Mouse (Mus musculus): ENCODE data around the gene Gm11042. TPM values are rescaled to one million over a fixed set of nuclear protein-coding genes. Genes with fewer than 3 reads are reported as not detected.

The Gm11042 gene
- polyA plus RNA-seq, 1 experiment from 2014 or later = not detected

DNA sequence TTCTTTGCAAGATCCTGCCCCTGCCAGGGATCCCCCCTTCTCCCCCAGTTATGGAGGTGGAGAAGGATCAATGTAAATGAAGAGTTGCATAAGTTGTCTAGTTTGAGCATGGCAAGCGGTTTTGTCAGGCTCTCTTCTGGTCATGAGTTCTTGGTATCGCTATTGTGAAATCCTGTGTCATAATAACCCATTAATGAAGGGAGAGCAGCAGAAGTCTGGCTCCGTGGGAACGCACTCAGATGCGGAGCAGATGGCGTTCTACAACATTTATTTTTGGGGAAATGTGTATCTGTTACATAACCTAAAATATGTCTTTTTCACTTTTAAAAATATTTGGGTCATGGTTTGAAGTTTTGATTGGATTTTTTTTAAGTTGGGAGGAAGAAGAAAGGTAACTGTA lies 14.6 kb downstream of the Gm11042 start:
- no peak for ATAC-seq
- H3K4me3 ChIP-seq (replicated peaks; ENCODE audit: low read length) = no peak overlapping the region
- no peaks in the 10 kb centered on the region for H3K9me3 ChIP-seq (ENCODE audit: control insufficient read depth, low read length)
- peaks cover 12% of the 10 kb centered on the region for H3K4me1 ChIP-seq (replicated peaks; ENCODE audit: control insufficient read depth, insufficient read depth, low read length)
- no peak overlapping the region for H3K27ac ChIP-seq (ENCODE audit: low read length)
- H3K36me3 ChIP-seq (ENCODE audit: control insufficient read depth, insufficient read depth) = no peaks in the 10 kb centered on the region
- H3K27me3 ChIP-seq (replicated peaks; ENCODE audit: control insufficient read depth, insufficient read depth, low read length) = no peaks in the 10 kb centered on the region
- no peak overlapping the region for H3K9ac ChIP-seq (replicated peaks; ENCODE audit: low read depth, low read length)
- 71% methylated on average over 6 of the region's 6 CpGs for WGBS
- H3K4me2 ChIP-seq (ENCODE audit: low read length) = no peak overlapping the region

DNA sequence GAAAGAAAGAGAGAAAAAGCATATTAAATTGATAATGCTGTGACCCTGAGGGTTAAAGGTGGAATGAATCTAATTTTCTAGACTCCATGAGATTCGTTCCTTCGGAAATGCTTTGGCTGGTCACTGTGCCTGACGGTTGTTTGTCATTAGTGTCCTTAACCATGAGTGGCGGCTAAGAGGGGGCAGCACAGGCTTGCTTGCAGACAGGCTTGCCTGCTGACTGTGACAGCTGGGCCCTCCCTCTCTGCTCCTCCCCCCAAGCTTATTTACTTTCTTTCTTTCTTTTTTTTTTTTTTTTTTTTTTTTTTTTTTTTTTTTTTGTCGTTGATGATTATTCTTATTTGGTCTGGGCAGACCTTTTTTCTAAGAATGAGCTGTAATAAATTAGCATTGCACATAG lies 19.8 kb downstream of the Gm11042 start:
- WGBS = 48% methylated on average over 5 of the region's 5 CpGs
- Histone ChIP-seq H3K4me2 (ENCODE audit: low read length) (no peak overlapping the region), H3K27me3 (replicated peaks; ENCODE audit: control insufficient read depth, insufficient read depth, low read length) (no peaks in the 10 kb centered on the region), H3K9ac (replicated peaks; ENCODE audit: low read depth, low read length) (no peak overlapping the region), H3K4me3 (replicated peaks; ENCODE audit: low read length) (no peak overlapping the region), H3K27ac (ENCODE audit: low read length) (no peak overlapping the region), H3K4me1 (replicated peaks; ENCODE audit: control insufficient read depth, insufficient read depth, low read length) (no peaks in the 10 kb centered on the region), H3K9me3 (ENCODE audit: control insufficient read depth, low read length) (no peaks in the 10 kb centered on the region), H3K36me3 (ENCODE audit: control insufficient read depth, insufficient read depth) (no peaks in the 10 kb centered on the region)
- ATAC-seq = no peak

DNA sequence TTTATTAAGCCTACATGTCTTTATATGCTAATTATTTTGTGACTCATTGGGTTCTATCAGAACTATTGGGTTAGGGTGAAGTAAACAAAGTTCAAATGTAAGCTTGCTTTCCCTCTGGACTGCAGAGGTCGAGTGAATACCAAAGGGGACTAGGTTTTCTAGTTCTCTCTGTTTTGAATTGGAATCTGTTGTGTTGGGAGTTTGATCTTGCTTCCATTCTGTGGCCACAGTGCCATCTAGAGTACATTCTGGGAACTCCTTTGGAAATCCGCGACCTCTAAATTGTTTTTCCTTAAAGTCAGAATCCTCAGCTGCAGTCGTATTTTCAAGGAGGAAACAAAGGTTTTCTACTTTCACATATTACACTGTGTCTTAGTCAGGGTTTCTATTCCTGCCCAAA lies 22.6 kb downstream of the Gm11042 start:
- WGBS = 3% methylated on average over 4 of the region's 4 CpGs

GRCm38 (mm10) chr12:74290983-74291382 lies 25.2 kb downstream of the Gm11042 start:
- H3K4me3 ChIP-seq (replicated peaks; ENCODE audit: low read length) = no peak overlapping the region
- H3K4me2 ChIP-seq (ENCODE audit: low read length) = no peak overlapping the region
- H3K4me1 ChIP-seq (replicated peaks; ENCODE audit: control insufficient read depth, insufficient read depth, low read length) = 0 out of 2 replicates have a peak, but pooled peaks cover 3% of the 10 kb centered on the region
- H3K9me3 ChIP-seq (ENCODE audit: control insufficient read depth, low read length) = no peaks in the 10 kb centered on the region
- 79% methylated on average over 4 of the region's 4 CpGs for whole genome bisulfite sequencing
- no peak overlapping the region for H3K27ac ChIP-seq (ENCODE audit: low read length)
- no peak overlapping the region for H3K9ac ChIP-seq (replicated peaks; ENCODE audit: low read depth, low read length)
- H3K27me3 ChIP-seq (replicated peaks; ENCODE audit: control insufficient read depth, insufficient read depth, low read length) = no peaks in the 10 kb centered on the region
- no peaks in the 10 kb centered on the region for H3K36me3 ChIP-seq (ENCODE audit: control insufficient read depth, insufficient read depth)
- ATAC-seq = no peak

More for the DNA sequence above, 22.6 kb downstream of the Gm11042 start:
- Histone ChIP-seq H3K9ac (replicated peaks; ENCODE audit: low read depth, low read length) (no peak overlapping the region), H3K4me1 (replicated peaks; ENCODE audit: control insufficient read depth, insufficient read depth, low read length) (0 out of 2 replicates have a peak, but pooled peaks cover 3% of the 10 kb centered on the region), H3K9me3 (ENCODE audit: control insufficient read depth, low read length) (no peaks in the 10 kb centered on the region), H3K36me3 (ENCODE audit: control insufficient read depth, insufficient read depth) (no peaks in the 10 kb centered on the region), H3K27me3 (replicated peaks; ENCODE audit: control insufficient read depth, insufficient read depth, low read length) (no peaks in the 10 kb centered on the region), H3K4me2 (ENCODE audit: low read length) (no peak overlapping the region), H3K27ac (ENCODE audit: low read length) (no peak overlapping the region), H3K4me3 (replicated peaks; ENCODE audit: low read length) (no peak overlapping the region)
- peak; percentile 50 for ATAC-seq

DNA sequence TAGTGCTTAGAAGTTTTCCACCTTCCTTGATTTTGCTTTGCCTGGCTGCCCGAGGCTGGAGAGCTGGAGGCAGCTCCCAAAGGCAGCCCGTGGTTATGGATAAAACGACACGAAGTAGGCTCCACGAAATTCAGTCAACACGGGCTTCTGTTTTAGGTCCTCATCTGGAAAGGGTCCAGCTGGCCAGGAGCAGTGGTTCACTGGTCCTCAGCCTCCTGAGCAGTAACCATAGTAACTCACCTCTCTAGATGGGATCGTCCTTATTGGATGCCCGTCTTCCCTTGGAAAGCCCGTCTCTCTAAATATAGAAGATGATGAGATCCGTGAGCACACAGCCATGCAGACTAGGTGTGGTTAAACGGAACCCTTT lies 31.5 kb downstream of the Gm11042 start:
- Histone ChIP-seq H3K4me1 (replicated peaks; ENCODE audit: control insufficient read depth, insufficient read depth, low read length) (peaks cover 16% of the 10 kb centered on the region), H3K4me3 (replicated peaks; ENCODE audit: low read length) (peak overlapping the region; percentile 63), H3K9ac (replicated peaks; ENCODE audit: low read depth, low read length) (peak overlapping the region; percentile 63), H3K27ac (ENCODE audit: low read length) (no peak overlapping the region; the same call in 1 of the 2 replicates), H3K36me3 (ENCODE audit: control insufficient read depth, insufficient read depth) (no peaks in the 10 kb centered on the region), H3K4me2 (ENCODE audit: low read length) (peak overlapping the region; percentile 95), H3K27me3 (replicated peaks; ENCODE audit: control insufficient read depth, insufficient read depth, low read length) (no peaks in the 10 kb centered on the region), H3K9me3 (ENCODE audit: control insufficient read depth, low read length) (no peaks in the 10 kb centered on the region)
- peak; percentile 9; the same call in 1 of the 2 replicates for ATAC-seq
- 1% methylated on average over 11 of the region's 11 CpGs for WGBS

DNA sequence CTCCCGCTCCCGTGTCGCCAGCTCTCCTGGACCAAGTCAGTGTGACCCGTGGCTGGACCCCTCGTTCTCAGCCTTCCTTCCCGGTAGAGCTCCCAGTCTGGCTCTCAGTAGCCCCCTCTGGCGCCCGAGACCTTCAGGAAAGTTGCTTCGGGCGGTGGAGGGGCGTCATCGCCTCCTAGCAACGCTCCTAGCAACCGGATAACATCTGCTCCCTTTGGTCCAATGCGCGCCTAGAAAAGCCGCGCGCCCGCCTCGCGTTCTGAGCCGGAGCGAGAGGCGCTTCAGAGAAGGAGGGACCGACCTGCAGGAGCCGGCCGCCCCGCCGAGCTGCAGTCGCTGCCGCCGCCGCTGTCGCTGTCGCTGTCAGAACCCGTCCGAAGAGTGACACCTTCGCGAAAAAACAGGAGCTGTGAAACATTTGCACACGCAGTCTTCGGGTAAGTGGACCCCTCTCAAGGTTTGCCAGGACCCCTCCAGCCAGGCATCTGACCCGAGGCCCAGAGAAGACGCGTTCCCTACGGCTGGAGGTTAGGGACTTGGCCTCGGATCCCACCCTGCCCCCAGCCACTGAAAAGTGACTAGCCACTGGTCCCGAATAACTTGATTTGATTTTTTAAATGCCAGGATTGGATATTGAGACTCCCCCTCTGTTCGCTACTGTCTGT lies 32.0 kb downstream of the Gm11042 start:
- Histone ChIP-seq H3K4me1 (replicated peaks; ENCODE audit: control insufficient read depth, insufficient read depth, low read length) (peaks cover 13% of the 10 kb centered on the region), H3K9ac (replicated peaks; ENCODE audit: low read depth, low read length) (peak overlapping the region; percentile 63), H3K4me3 (replicated peaks; ENCODE audit: low read length) (peak overlapping the region; percentile 63), H3K9me3 (ENCODE audit: control insufficient read depth, low read length) (no peaks in the 10 kb centered on the region), H3K27me3 (replicated peaks; ENCODE audit: control insufficient read depth, insufficient read depth, low read length) (no peaks in the 10 kb centered on the region), H3K4me2 (ENCODE audit: low read length) (peak overlapping the region; percentile 95), H3K36me3 (ENCODE audit: control insufficient read depth, insufficient read depth) (no peaks in the 10 kb centered on the region), H3K27ac (ENCODE audit: low read length) (peak overlapping the region; percentile 60; the same call in 1 of the 2 replicates)
- WGBS = under 1% methylated on average over 49 of the region's 49 CpGs
- peak; percentile 98 for ATAC-seq

DNA sequence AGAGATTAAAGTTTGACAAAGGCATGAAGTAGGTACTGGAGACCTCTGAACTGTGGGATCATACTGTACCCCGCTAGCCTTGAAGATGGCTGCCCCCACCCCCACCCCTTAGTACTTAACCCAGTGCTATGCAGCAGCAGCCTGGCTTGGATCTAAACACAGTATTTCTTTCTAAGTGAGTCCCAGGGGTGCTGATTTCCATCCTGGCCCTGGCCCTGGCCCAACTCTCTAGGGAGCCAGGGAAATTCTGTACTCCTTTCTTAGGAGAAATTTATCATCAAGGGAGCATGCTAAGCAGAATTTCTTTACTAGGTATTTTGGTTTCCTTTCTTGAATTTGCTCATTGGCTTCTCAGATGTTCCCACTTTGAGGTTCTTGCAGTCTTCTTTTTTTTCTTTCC lies 33.3 kb downstream of the Gm11042 start:
- no peak overlapping the region for H3K27ac ChIP-seq (ENCODE audit: low read length)
- H3K27me3 ChIP-seq (replicated peaks; ENCODE audit: control insufficient read depth, insufficient read depth, low read length) = no peaks in the 10 kb centered on the region
- H3K4me1 ChIP-seq (replicated peaks; ENCODE audit: control insufficient read depth, insufficient read depth, low read length) = peaks cover 13% of the 10 kb centered on the region
- no peak overlapping the region for H3K4me3 ChIP-seq (replicated peaks; ENCODE audit: low read length)
- ATAC-seq = no peak
- no peak overlapping the region for H3K9ac ChIP-seq (replicated peaks; ENCODE audit: low read depth, low read length)
- H3K36me3 ChIP-seq (ENCODE audit: control insufficient read depth, insufficient read depth) = no peaks in the 10 kb centered on the region
- no peak overlapping the region for H3K4me2 ChIP-seq (ENCODE audit: low read length)
- H3K9me3 ChIP-seq (ENCODE audit: control insufficient read depth, low read length) = no peaks in the 10 kb centered on the region
- WGBS = 67% methylated on average over 1 of the region's 1 CpGs

DNA sequence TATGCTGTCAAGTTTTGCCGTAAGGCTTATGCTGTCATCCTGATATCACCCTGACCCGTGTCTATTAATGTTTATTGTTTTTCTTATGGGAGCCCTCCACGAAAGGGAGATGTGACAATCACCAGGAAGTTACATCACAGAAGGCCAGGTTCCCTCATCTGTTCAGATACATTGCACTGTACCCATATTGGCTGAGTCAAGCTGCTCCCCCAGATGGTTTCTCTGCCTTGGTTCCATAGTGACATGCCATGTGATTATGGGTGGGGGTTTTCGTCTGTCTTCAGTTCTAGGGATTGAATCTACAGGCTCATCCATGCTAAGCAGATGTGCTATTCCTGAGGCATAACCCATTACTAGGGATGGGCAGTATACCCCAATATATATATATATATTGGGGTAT lies 34.8 kb downstream of the Gm11042 start:
- WGBS = 80% methylated on average over 4 of the region's 4 CpGs

GRCm38 (mm10) chr12:74277265-74277664 lies 38.9 kb downstream of the Gm11042 start:
- Histone ChIP-seq H3K9me3 (ENCODE audit: control insufficient read depth, low read length) (no peaks in the 10 kb centered on the region), H3K27ac (ENCODE audit: low read length) (no peak overlapping the region), H3K4me3 (replicated peaks; ENCODE audit: low read length) (no peak overlapping the region), H3K36me3 (ENCODE audit: control insufficient read depth, insufficient read depth) (no peaks in the 10 kb centered on the region), H3K27me3 (replicated peaks; ENCODE audit: control insufficient read depth, insufficient read depth, low read length) (no peaks in the 10 kb centered on the region), H3K9ac (replicated peaks; ENCODE audit: low read depth, low read length) (no peak overlapping the region), H3K4me2 (ENCODE audit: low read length) (no peak overlapping the region), H3K4me1 (replicated peaks; ENCODE audit: control insufficient read depth, insufficient read depth, low read length) (peaks cover 6% of the 10 kb centered on the region)
- 65% methylated on average over 5 of the region's 5 CpGs for WGBS
- ATAC-seq = no peak

More for the DNA sequence above, 34.8 kb downstream of the Gm11042 start:
- Histone ChIP-seq H3K4me1 (replicated peaks; ENCODE audit: control insufficient read depth, insufficient read depth, low read length) (peaks cover 13% of the 10 kb centered on the region), H3K4me3 (replicated peaks; ENCODE audit: low read length) (no peak overlapping the region), H3K9ac (replicated peaks; ENCODE audit: low read depth, low read length) (no peak overlapping the region), H3K4me2 (ENCODE audit: low read length) (no peak overlapping the region), H3K27ac (ENCODE audit: low read length) (no peak overlapping the region), H3K36me3 (ENCODE audit: control insufficient read depth, insufficient read depth) (no peaks in the 10 kb centered on the region), H3K27me3 (replicated peaks; ENCODE audit: control insufficient read depth, insufficient read depth, low read length) (no peaks in the 10 kb centered on the region), H3K9me3 (ENCODE audit: control insufficient read depth, low read length) (no peaks in the 10 kb centered on the region)
- ATAC-seq = no peak

DNA sequence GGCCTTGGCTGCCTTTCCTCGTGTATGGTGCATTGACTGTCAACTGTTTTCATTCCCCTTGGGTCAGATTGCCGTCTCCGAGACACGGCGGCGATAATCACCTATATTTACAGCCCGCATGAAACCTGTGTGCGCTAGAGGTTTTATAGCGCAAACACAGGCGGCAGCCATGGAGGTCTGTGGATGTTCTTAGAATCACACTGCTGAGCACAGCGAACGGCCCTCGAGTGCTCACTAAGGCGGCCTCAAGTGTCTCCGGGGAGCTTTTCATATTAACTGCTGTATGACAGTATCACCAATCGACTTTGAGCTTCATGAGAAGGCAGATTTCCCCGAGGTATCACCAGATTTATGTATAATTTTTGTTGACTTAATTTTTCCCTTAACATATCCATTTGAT lies 43.6 kb downstream of the Gm11042 start:
- 92% methylated on average over 17 of the region's 17 CpGs for WGBS
- ATAC-seq = no peak

More for the DNA sequence above, 43.6 kb downstream of the Gm11042 start:
- no peaks in the 10 kb centered on the region for H3K36me3 ChIP-seq (ENCODE audit: control insufficient read depth, insufficient read depth)
- no peaks in the 10 kb centered on the region for H3K27me3 ChIP-seq (replicated peaks; ENCODE audit: control insufficient read depth, insufficient read depth, low read length)
- H3K9me3 ChIP-seq (ENCODE audit: control insufficient read depth, low read length) = no peaks in the 10 kb centered on the region
- H3K4me2 ChIP-seq (ENCODE audit: low read length) = no peak overlapping the region
- H3K4me3 ChIP-seq (replicated peaks; ENCODE audit: low read length) = no peak overlapping the region
- peaks cover 24% of the 10 kb centered on the region for H3K4me1 ChIP-seq (replicated peaks; ENCODE audit: control insufficient read depth, insufficient read depth, low read length)
- H3K27ac ChIP-seq (ENCODE audit: low read length) = no peak overlapping the region
- H3K9ac ChIP-seq (replicated peaks; ENCODE audit: low read depth, low read length) = no peak overlapping the region

All from forebrain, embryonic 16.5 days (tissue).